Mouse (Mus musculus) cerebellum, postnatal 36 days (tissue): Measurements from ENCODE around the gene Gss.
"Not testable (repeated sequence)": the region's sequence is repeated elsewhere in the genome, so short reads cannot be mapped to it uniquely, and the experiment has no call there.

ENCODE experiments used
- DNase-seq, 2 experiments: peaks; one replicate each; pipeline ENCODE4 v3.0.0; 2021 to 2022; ENCODE audit warnings: mixed read lengths in 2 of 2

Gene Gss

DNA sequence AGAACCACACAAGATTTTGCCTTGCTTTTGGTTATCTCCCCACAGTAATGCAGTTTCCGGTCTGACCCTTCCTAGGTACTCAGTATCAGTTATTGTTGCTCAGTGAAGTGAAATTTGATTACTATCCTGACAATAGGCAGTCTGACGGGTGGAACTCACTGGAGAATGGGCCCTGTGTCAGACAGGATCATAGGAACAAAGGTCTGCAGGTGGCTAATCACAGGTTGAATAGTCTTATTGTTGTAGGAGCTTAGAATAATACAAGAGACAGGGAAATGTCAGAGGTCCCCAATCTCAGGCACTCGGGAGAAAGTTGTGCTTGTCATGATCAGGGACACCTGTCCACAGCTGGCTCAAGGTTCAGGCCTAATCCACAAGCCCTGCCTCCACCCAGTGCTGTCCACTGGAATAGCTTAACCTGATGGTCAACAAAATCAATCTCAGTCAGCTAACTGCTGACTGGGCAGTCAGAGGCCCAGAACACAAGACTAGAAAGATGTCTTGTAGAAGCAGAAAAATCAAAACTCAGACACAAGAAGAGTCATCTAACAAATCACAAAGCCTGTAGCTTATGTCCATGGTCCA is 23.3 kb downstream of the Gss start:
- no peak for DNase-seq

DNA sequence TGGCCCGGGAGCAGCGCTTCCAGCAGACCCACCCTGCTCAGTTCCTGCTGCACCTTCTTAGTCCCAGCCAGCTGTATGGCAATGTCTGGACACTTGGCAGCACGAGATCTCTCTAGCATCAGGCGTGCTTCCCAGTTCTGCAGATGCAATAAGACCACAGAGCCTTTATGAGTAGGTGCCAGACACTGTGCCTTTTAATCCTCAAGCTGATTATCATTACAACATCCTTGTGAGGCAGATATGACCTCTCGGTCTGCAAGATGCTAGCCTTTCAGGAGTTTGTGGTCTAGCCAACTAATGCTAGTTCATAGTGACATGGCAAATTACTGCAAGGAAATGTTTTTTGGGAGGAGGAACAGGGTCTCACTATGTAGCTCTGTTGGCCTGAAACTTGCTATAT is 24.9 kb downstream of the Gss start:
- no peak for DNase-seq

DNA sequence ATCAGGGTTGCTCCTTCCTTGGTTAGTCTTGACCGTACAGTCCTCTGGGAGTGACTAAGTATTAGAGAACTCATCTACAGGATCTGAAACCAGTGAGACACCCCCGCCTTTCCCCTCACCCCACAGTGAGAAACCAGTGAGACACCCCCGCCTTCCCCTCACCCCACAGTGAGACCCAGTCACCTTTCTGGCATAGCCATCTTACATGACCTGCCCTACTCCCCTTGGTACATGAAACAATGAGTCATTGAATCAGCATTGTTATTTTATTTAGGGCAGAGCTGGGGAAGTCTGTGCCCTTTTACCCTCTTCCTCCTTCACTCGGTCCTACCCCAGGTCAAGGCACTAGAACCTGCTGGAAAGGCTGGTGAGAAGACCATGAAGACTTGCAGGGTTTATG is 29.7 kb downstream of the Gss start:
- no peak for DNase-seq

DNA sequence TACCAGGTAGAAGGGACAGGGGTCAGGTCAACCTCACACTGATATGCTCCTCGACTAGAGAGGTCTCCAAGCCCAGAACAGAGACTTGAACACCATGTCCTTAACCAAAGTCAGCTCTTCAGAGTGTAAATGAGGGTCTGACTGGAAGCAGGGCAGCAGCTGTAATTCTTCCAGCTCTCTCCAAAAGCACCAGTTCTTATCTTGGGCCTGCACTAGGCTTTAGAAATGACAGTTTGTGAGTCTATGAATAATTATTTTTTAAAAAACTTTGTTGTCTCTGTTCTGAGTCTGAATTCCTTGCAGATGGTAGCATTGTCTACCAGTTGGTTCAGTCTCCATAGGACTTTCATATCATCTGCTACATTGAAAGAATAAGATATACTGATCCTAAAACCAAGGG is 30.4 kb downstream of the Gss start:
- DNase-seq: no peak

DNA sequence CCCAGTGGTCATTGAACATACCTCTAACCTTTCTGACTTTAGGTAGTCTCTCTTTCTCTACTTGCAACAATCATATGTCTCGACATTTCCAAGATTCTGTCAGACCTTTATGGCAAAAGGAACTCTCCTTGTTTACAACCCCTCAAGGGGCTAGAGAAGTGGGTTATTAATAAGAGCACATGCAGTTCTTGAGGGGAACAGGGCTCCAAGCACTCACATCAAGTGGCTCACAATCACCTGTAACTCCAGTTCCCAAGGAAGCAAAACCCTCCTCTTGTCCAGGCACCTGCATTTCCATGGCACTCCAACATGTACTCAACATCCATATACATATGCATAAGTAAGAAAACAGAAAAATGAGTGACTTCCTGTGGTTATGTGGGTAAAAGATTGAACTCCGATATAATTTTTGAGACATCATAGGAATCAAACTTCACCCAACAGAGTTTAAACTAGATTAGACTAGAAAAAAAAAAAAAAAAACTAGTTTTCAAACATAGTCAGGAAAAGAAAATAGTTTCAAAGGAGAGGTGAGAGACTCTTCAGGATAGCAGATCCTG is 38.1 kb downstream of the Gss start:
- DNase-seq: no peak

DNA sequence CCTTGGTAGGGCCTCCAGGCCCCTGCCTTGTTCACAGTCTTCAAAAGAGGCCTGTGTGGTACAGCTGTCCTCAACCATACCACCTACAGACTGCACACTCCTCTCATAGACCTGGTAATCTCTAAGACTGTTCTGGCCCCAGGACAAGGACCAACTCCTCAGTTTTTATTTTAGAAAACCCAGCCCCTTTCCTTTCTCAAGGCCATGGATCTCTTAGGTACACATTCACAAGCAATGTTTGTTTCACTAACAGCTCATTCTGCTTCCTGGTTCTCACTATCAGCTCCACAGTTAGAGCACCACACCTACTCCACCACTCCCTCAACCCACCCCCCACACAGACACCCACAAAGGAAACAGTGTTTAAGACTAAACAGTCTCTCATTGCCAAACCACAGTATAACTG is 39.7 kb downstream of the Gss start:
- DNase-seq: no peak

DNA sequence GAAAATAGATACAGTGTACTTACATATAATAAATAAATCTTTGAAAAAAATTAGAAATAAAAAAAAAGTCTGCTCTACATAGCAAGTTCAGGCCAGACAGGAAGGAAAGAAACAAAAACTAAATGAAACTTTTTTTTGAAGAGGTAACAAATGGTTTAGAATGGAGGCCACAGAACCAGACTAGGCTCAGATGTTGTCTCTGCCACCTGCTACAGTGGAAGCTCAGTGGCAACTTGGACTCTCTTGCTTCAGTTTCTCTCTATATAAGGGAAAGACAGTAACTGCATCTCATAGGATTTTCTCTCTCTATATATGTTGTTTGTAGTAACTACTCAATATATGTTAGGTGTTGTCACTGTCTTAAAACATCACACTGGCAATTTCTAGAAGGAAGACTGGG is 40.3 kb downstream of the Gss start:
- no peak for DNase-seq

DNA sequence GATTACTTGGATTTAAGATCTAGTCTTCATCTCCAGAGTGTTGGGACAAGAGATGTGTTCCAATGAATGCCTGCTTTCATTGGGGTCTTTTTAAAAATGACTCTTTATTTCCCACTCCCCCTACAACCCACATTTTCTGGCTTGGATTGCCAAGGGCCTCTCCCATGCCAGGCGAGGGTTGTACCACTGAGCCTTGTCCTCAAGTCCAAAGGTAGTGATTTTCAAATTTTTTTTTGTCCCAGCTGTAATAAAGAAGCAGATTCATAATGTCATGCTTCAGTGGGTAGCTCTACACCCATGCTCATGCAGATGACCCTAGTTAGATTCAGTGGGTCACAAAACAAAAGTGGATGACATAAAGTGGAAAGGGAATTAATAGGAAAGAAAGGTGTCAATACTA is 45.7 kb downstream of the Gss start:
- no peak for DNase-seq

DNA sequence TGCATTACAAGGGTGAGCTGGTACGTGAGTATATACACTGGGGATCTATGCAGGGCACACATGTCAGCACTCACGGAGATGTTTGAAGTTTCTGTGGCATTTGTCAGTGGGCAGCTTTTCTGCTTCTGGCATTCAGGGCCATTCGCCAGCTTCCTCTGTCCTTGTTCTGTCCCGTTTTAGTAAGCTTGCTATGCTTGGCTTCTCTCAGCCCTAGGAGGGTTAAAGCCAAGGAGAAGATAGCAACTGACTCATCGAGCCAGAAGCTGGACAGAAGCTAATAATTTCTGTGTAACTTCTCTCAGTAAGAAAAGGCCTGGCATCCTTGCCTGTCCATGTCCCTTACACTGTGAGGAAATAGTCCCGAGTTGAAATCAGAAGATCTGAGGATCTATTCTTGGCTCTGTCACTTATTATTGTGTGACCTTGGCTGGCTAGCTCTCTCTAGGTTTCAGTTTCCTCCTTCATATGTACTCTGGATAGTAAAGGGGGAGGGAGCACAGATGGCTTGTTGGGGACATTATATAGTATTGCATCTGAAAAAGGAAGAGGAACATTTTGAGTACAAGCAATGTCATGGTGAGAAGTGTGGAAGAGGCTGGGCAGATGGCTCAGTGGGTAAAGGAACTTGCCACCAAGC is 51.7 kb downstream of the Gss start:
- DNase-seq: peak; percentile 41 to 52

DNA sequence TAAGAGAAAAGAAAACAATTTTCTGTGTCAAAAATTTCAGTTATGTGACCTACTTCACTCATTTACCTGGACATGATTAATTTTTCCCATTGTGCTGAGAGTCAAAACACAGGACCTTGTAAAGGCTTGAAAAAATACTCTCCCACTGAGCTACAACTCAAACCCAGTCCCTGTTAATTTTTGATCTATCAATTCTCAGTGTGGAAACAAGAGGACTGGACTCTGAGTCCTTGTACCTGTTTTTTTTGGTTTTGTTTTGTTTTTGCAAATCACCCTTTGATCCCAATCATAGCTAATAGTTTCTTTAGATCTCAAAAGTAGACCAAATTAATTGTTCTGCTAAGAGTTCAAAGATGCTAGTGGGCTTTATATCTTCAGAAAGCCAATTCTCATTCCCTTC is 52.9 kb downstream of the Gss start:
- no peak for DNase-seq

DNA sequence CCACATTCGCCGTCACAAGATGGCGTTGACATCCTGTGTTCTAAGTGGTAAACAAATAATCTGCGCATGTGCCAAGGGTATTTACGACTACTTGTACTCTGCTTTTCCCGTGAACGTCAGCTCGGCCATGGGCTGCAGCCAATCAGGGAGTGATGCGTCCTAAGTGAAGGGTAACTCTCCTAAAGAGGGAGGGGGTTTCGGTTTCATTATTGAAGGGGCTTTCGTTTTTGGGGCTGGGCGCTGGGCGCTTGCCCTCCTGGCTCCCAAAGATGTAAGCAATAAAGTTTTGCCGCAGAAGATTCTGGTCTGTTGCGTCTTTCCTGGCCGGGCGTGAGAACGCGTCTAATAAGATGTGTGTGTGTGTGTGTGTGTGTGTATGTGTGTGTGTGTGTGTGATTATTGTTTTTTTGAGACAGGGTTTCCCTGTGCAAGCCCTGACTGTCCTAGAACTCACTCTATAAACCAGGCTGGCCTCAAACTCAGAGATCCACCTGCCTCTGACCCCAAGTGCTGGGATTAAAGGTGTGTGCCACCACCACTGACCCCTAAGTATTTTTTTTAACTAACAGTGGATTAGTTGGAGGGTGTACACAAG is 54.0 kb downstream of the Gss start:
- not testable (repeated sequence) for DNase-seq

DNA sequence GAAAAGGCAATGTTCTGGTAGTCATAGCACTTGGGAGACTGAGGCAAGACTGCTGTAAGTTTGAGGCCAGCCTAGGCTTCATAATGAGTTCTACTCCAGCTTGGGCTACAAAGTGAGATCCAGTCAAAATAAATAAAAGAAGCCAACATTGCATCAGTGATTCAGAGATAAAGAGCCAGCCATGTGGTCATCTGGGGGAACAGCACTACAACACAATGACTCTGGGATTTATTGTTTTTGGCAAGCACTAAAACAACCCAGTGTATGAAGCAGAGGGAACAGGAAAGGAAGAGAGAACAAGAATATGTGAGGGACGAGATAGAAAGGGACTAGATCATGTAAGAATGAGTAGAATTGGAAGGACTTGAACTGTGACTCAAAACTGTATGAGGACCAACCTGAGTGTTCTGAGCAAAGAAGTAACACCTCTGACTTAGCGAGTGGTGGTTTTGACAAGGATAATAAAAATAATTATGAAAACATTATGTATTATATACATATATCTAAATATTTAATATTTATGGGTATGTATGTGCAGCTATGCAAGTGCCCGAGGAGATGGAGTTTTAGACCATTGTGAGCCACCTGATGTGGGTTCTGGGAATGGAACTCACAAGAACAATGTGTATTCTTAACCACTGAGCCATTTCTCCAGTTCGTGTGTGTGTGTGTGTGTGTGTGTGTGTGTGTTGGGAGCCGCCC is 54.7 kb downstream of the Gss start:
- no peak for DNase-seq

DNA sequence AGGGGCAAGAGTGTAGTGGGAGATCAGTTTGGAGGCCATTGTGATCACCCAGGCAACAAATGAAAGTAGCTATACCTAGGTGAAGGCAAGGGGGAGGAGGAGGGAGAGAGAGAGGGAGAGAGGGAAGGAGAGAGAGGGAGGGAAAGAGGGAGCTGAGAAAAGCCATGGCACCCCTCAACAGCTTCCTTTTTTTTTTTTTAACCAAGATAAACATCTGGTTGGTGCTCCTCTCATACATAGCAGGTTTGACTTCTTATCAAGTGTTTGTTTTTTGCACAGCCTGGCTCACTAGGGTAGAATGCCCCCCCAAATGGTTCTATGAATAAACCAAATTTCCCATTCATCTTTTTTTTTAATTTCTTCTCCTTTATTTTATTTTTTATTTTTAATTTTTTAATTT is 56.3 kb downstream of the Gss start:
- DNase-seq: no peak

DNA sequence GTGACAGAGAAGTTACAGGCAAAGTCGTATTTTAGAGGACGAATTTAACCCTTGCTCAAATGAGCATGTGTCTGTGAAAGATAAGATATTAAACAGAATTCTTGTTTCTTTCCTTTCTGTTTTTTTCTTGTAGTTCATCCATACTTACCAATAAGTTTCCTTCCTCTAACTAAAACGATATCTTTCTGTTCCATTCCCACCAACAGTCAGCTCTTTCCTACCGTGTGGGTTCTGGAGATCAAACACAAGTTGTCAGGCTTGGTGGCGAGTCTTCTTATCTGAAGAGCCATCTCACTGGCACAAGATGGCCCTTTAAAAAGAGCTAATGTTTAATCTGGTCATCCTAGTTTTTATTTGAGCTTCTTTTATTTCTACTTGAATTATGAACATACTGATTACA is 65.2 kb downstream of the Gss start:
- no peak for DNase-seq

DNA sequence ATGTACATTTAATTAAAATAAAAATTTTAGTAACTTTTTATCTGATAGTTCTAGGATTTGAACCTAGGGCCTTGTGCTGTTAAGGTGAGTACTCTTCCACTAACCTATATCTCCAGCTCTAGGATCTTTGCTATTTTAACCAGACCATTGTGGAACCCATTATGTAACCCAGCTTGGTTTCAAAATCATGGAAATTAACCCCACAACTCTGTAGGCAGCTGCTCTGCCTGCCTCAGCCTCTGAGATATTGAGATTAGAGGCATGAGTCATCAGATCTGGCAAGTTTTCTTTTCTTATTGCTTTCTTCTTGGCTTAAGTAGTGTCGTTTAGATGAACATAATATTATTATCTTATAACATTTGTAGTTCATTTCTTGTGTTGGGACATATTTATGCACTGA is 68.2 kb downstream of the Gss start:
- no peak for DNase-seq

DNA sequence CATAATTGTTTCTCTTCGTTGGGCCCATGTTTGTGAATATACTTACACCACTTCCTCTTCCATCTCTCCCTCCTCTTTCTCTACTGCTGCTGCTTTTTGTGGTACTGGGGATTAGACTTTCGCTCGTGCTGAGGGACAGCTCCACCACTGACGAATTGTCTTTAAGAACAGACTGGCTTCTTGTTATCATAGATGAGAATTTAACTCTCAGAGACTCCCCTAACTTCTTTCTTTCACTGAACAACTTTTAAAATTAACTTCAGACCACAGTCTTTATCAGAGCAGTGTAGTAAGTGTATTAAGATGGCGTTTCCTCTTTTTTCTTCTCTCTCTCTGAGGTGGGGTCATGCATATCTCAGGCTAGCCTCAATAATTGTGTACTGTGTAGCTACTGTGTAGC is 68.9 kb downstream of the Gss start:
- no peak for DNase-seq

DNA sequence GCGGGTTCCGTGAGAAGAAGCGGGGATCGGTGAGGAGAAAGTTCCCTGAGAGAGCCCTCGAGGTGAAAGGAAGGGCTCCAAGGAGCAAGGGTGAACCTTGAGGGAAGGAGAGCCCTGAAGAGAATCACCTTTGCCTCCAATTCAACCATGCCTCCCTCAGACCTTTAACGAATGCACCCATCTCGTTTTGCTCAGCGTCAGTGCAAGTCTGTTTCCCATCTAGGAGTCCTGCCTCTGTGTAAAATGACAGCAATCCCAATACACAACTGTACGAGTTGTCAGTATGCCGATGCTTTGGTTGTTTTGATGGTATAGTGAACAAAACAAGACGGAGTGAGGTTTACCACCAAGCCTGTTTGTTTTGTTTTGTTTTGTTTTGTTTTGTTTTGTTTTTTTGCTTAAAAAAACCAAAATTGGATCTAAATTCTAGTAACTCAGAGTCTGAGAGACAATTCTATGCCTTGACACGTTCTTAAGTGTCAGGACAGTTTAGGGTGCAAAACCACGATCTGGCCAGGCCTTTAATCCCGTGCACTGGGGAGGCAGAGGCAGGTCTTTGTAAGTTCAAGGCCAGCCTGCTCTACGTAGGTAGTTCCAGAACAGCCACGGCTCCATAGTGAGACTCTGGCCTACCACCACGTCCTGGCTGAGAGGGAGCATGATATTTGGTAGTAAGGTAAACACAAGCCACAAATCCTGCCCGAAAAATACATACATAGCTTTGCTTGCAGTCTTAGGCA is 73.9 kb downstream of the Gss start:
- no peak for DNase-seq

DNA sequence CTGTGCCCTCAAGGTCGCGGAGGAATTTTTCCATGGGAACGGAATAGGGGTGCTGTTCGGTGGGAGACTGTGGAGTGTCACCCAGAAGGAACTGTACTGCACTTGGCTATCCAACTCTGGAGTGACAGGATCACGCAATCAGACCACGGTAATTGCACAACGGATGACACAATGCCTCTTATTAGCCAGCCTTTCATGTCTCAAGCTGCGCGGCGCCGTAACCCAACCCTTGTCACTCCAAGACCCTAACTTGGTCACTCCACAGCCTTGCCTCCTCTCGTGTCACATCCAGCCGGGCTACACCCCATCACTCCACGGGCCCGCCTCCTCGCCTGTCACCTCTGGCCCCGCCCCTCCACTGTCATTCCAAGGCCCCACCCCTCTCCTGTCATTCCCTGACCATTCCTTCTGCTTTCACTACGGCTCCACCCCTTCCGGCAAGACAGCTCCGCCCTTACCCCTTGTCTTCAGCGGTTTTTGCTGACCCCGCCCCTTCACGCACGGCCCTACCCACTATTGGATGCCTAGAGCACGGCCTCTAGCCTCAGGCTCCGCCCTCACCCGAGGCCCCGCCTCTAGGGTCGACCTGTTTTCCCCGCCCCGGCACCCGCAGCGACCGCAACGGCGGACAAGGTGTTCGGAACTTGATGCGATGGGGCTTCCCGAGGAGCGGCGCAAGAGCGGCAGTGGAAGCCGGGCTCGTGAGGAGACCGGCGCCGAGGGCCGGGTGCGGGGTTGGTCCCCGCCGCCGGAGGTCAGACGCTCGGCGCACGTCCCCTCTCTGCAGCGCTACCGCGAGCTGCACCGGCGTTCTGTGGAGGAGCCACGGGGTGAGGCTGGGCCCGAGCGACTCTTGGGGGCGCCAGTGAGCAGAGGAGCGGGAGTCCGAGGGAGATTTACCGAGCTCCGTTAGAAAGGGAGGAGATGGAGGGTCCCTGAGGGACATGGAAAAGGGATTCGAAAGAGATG is 74.9 kb downstream of the Gss start, which contains the start of the genes Acss2 and Ggt7:
Gene Acss2 (plus strand): TSS at position 494 of the 969 bp plus-strand sequence.
Gene Ggt7 (minus strand): TSS at position 783 of the 969 bp plus-strand sequence.
- peak; percentile 98 to 99 for DNase-seq

DNA sequence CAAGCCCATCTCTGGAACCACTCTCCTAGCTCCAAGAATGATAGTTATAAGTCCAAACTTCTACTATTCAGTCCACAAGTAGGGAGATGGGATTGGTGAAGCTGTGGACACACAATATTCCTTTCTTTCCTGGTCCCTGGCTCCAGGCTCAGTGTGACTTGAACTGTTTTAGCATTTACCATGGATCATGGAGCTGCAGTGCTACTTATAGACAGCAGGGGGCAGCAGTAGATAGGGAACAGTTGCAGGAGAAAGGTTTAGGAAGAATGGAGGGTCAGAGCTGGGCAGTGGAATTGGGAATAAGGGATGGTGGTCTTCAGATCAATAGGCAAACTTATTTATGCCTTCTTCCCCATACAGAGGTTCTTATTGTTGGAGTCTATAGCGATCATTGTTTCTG is 76.7 kb downstream of the Gss start:
- peak; percentile 73 to 80 for DNase-seq

DNA sequence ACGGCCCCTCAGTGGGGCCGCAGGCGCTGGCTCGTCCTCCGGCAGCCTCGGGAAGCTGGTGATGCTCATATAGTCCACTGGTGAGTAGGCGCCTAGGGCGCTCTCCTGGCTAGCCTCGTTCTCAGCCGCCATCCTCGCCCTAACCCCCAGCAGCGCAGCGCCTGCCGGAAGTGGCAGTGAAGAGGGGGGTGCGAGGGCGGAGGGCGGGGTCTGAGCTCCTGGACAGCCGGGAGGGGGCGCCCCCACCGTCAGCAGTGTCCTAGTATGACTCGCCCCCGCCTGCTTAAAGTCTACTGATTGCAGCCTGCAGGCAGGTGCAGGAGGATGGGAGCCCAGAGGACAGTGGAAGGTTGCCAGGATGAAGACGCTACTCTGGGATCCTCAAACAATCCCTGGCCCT is 77.9 kb downstream of the Gss start:
- DNase-seq: peak; percentile 89 to 93

DNA sequence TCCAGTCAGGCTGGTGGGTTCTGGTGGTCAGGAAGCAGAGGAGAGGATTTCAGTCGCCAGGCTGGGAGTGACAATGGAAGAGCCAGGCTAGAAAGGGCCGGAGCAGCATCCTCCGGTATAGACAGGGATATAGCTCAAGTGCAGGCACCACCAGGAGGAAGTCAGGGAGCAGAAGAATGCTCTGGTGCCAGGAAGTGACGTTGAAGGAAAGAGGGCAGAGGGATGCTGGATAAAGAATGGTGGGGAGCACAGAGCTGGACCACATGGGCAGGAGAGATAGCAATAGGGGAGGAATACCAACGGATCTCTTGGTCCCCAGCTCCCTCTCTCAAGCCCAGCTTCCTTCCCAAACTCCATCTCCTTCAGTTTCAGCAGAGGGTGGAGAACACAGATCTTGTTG is 79.1 kb downstream of the Gss start:
- DNase-seq: peak in 1 of 2 experiments; percentile 48
